Mouse (Mus musculus): ENCODE measurements around the gene Fndc3b.

GRCm38 (mm10) chr3:27605081-27605480 is 106.0 kb downstream of the Fndc3b start:
- TF ChIP-seq POLR2A (IDR thresholded peaks at IDR 0.05; ENCODE audit: control insufficient read depth, low read depth, low read length) = no peak
- no peak for TF ChIP-seq CTCF (IDR thresholded peaks at IDR 0.05; ENCODE audit: control insufficient read depth, insufficient read depth, insufficient replicate concordance, low read depth, low read length)
